Mouse (Mus musculus): ENCODE results near the gene Oxsr1.
"Not testable (repeated sequence)": the region's sequence is repeated elsewhere in the genome, so short reads cannot be mapped to it uniquely, and the experiment has no call there.

DNA sequence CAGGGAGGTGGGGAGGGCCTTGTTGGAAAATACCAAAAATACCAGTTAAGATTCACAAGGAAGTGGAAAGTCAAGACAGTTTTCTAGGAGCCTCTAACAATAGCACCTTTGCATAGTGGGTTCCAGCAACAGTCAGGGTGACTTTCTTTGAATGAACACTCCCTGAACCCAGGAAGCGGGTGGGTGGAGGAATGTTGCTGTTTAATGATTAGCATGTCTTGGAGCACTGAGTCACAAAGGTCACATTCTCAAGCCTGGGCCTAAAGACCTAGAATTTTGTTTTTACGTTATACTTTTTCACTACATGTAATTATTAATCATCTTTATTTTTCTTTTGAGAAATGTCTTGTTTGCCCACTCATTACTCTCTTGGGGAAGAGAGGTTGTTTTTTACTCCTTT is 106.9 kb downstream of the Oxsr1 start:
- TF ChIP-seq POLR2A (IDR thresholded peaks at IDR 0.05; ENCODE audit: control insufficient read depth, low read depth, low read length); CTCF (IDR thresholded peaks at IDR 0.05; ENCODE audit: control insufficient read depth, insufficient read depth, insufficient replicate concordance, low read depth, low read length): not testable (repeated sequence)

Measured in testis, adult 2 months (tissue).